ENCODE assay signal across 19 mouse cellular contexts in the genomic region with DNA sequence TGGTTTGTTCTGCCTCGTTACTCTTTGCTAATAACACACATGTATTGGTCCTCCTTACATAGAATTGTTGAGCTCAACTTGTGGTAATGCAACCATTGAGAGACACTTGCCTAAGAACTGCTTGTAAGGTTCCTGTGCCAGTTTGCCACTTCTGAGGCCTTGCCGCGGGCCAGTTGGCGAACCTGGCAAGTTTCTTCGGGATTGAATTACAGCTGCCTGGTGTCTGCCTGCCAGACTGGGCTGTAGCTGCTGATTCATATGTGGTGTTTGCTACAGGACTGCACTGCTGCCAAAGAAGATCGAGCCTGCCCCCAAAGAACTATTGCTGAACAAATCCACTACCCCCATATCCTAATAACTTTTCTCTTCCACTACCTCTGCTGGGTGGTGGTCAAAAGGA. TPM values are rescaled to one million over a fixed set of nuclear protein-coding genes. Genes with fewer than 3 reads are reported as not detected.
DNase-seq lines count a peak whose midpoint lies in the region; ATAC-seq lines count a peak whose summit lies in the region.
"Had no signal": no experiment of that assay in that cellular context is flagged by ENCODE, and none has a peak within 500 bp of the region (broad histone marks: within the 10 kb centered on the region; RNA-seq: fewer than 3 reads in every experiment).

No protein-coding gene starts in this region.

- ATAC-seq in intestine, embryonic 14.5 days (replicated peaks; ENCODE audit: low FRiP score, low TSS enrichment, low read depth) = no peak
- ATAC-seq in intestine, embryonic 15.5 days = no peak
- ATAC-seq: forebrain, embryonic 14.5 days; hindbrain, embryonic 16.5 days; inflammation-experienced regulatory T-cells, adult 6 months had no signal

- H3K4me1 ChIP-seq in intestine, embryonic 14.5 days (replicated peaks; ENCODE audit: control insufficient read depth, insufficient read depth, low read length) = 0 out of 2 replicates have a peak, but pooled peaks cover 4% of the 10 kb centered on the region
- no peaks in the 10 kb centered on the region for H3K4me1 ChIP-seq in intestine, embryonic 15.5 days (replicated peaks)

- H3K27me3 ChIP-seq in intestine, embryonic 14.5 days (replicated peaks; ENCODE audit: control insufficient read depth, insufficient read depth, low read length) = no peaks in the 10 kb centered on the region
- no peaks in the 10 kb centered on the region for H3K27me3 ChIP-seq in intestine, embryonic 15.5 days (replicated peaks)
- H3K27me3 ChIP-seq: hindbrain, embryonic 12.5 days had no signal

- H3K4me3 ChIP-seq in intestine, embryonic 14.5 days (ENCODE audit: low read depth, low read length) = no peak overlapping the region
- H3K4me3 ChIP-seq in intestine, embryonic 15.5 days (replicated peaks) = no peak overlapping the region
- H3K4me3 ChIP-seq: embryonic facial prominence, embryonic 10.5 days; forebrain, embryonic 10.5 days; heart, embryonic 10.5 days; hindbrain, embryonic 12.5 days had no signal

- H3K27ac ChIP-seq in intestine, embryonic 14.5 days (ENCODE audit: low read depth) = no peak overlapping the region
- no peak overlapping the region for H3K27ac ChIP-seq in intestine, embryonic 15.5 days
- H3K27ac ChIP-seq: embryonic facial prominence, embryonic 10.5 days; forebrain, embryonic 10.5 days; heart, embryonic 10.5 days; hindbrain, embryonic 12.5 days had no signal

- intact Hi-C loops in gastrocnemius, postnatal 36 days (cut with DNase I) = no loop called here

- H3K9ac ChIP-seq in intestine, embryonic 14.5 days (ENCODE audit: low read length) = no peak overlapping the region
- no peak overlapping the region for H3K9ac ChIP-seq in intestine, embryonic 15.5 days
- H3K9ac ChIP-seq: hindbrain, embryonic 12.5 days had no signal

- 87% methylated on average over 6 of the region's 6 CpGs for WGBS in intestine, embryonic 14.5 days
- 82% methylated on average over 6 of the region's 6 CpGs for WGBS in intestine, embryonic 15.5 days

- no peaks in the 10 kb centered on the region for H3K36me3 ChIP-seq in intestine, embryonic 14.5 days (ENCODE audit: control insufficient read depth, insufficient read depth, low read length)
- H3K36me3 ChIP-seq in intestine, embryonic 15.5 days = no peaks in the 10 kb centered on the region
- H3K36me3 ChIP-seq: embryonic facial prominence, embryonic 10.5 days; forebrain, embryonic 10.5 days; heart, embryonic 10.5 days; hindbrain, embryonic 12.5 days had no signal

- peak; percentile 38 for DNase-seq in intestine, embryonic 14.5 days (ENCODE audit: low spot score)
- DNase-seq in gastrocnemius, adult 8-10 months (ENCODE audit: low spot score in 2 of 2) = peak; percentile 70 to 88
- DNase-seq in gastrocnemius, postnatal 36 days = peak; percentile 60 to 68
- no peak for DNase-seq in cerebellum, adult 11-12 months
- DNase-seq in adrenal gland, adult 8-10 months = no peak
- DNase-seq: adrenal gland, postnatal 14 days; cerebellum, adult 18-20 months; cerebellum, postnatal 10 days; heart, postnatal 10 days; heart, postnatal 4 days; kidney, adult 18-20 months had no signal

- H3K9me3 ChIP-seq in intestine, embryonic 14.5 days (ENCODE audit: control insufficient read depth, low read length) = no peaks in the 10 kb centered on the region
- H3K9me3 ChIP-seq in intestine, embryonic 15.5 days = no peaks in the 10 kb centered on the region
- H3K9me3 ChIP-seq: embryonic facial prominence, embryonic 10.5 days; forebrain, embryonic 10.5 days; heart, embryonic 10.5 days; hindbrain, embryonic 12.5 days had no signal

- H3K4me2 ChIP-seq in intestine, embryonic 14.5 days (ENCODE audit: low read length) = no peak overlapping the region
- no peak overlapping the region for H3K4me2 ChIP-seq in intestine, embryonic 15.5 days (replicated peaks)
- H3K4me2 ChIP-seq: hindbrain, embryonic 12.5 days had no signal

RNA-seq across cellular contexts. Expression of a gene that starts 9.3 kb away (rescaled TPM):
- polyA plus RNA-seq in intestine, embryonic 14.5 days (2014; fragmentation: Nextera tagmentation; extraction: Ambion mirVana) = 78.7 and 81.2 TPM in 2 replicates
- polyA plus RNA-seq in intestine, embryonic 15.5 days (2015; fragmentation: Nextera tagmentation; extraction: Ambion mirVana) = 101 and 124 TPM in 2 replicates
- total RNA-seq in gastrocnemius, adult 8-10 months (2022) = 10 to 100 TPM; 49.5 to 59.1 (median 55.1) TPM
- 10 to 100 TPM; 47.7 to 55.7 TPM for total RNA-seq in gastrocnemius, postnatal 36 days (2021)
- total RNA-seq in adrenal gland, adult 8-10 months (2022) = 10 to 100 TPM; 46.5 to 65.7 (median 56.5) TPM

RNA-seq across cellular contexts. Expression of a gene that starts 34.3 kb away (rescaled TPM):
- 0.81 and 1.6 TPM in 2 replicates for polyA plus RNA-seq in intestine, embryonic 14.5 days (2014; fragmentation: Nextera tagmentation; extraction: Ambion mirVana)
- 0.33 and 0.39 TPM in 2 replicates for polyA plus RNA-seq in intestine, embryonic 15.5 days (2015; fragmentation: Nextera tagmentation; extraction: Ambion mirVana)
- 1 to 10 TPM in 1 of 4 experiments, under 1 TPM in 3; 0.24 to 1.0 (median 0.68) TPM for total RNA-seq in gastrocnemius, adult 8-10 months (2022)
- 1 to 10 TPM in 1 of 2 experiments, under 1 TPM in 1; 0.67 to 2.3 TPM for total RNA-seq in gastrocnemius, postnatal 36 days (2021)
- under 1 TPM; 0.20 to 0.46 (median 0.43) TPM for total RNA-seq in adrenal gland, adult 8-10 months (2022)

RNA-seq across cellular contexts. Expression of a gene that starts 44.6 kb away (rescaled TPM):
- 29.1 and 31.4 TPM in 2 replicates for polyA plus RNA-seq in intestine, embryonic 14.5 days (2014; fragmentation: Nextera tagmentation; extraction: Ambion mirVana)
- 32.7 and 33.8 TPM in 2 replicates for polyA plus RNA-seq in intestine, embryonic 15.5 days (2015; fragmentation: Nextera tagmentation; extraction: Ambion mirVana)
- total RNA-seq in gastrocnemius, adult 8-10 months (2022) = 100 to 1,000 TPM in 3 of 4 experiments, 10 to 100 TPM in 1; 81.2 to 107 (median 103) TPM
- 10 to 100 TPM; 96.2 to 99.4 TPM for total RNA-seq in gastrocnemius, postnatal 36 days (2021)
- 10 to 100 TPM; 15.2 to 23.8 (median 18.2) TPM for total RNA-seq in adrenal gland, adult 8-10 months (2022)

Comparison
In these comparisons a context has a peak if more than half of its experiments do, and no peak if none do; other contexts are left out.
1. DNase-seq: peak in intestine, embryonic 14.5 days (single experiment), gastrocnemius, adult 8-10 months (2 of 2) and gastrocnemius, postnatal 36 days (2 of 2); none in cerebellum, adult 11-12 months (single experiment) and adrenal gland, adult 8-10 months (single experiment).